Mouse (Mus musculus): ENCODE measurements around the gene Senp7. TPM values are rescaled to one million over a fixed set of nuclear protein-coding genes. Genes with fewer than 3 reads are reported as not detected.
A peak's percentile ranks its signal among the peaks of the same experiment; 100 is the strongest.

Gene Senp7
- total and polyA plus RNA-seq, 3 experiments, result 2.9 to 15.6 (median 14.4) TPM

GRCm38 (mm10) chr16:56147679-56148078, 99.5 kb downstream of the Senp7 start:
- H3K27ac ChIP-seq, result no peak overlapping the region
- H3K79me2 ChIP-seq (replicated peaks; ENCODE audit: control insufficient read depth, insufficient read depth, low read length), result no peaks in the 10 kb centered on the region
- whole genome bisulfite sequencing, result 54% methylated on average over 2 of the region's 2 CpGs
- TF ChIP-seq EP300 (IDR thresholded peaks at IDR 0.05; ENCODE audit: insufficient read depth, low read depth, low read length) (no peak), CTCF (IDR thresholded peaks at IDR 0.05) (0 out of 2 replicates have a peak, but pooled peaks have one; percentile 12)
- no peak overlapping the region for H3K4me3 ChIP-seq
- H3K4me1 ChIP-seq (ENCODE audit: control insufficient read depth, insufficient read depth, low read length), result no peaks in the 10 kb centered on the region
- intact Hi-C loops (cut with DNase I), result no loop called here
- H3K9ac ChIP-seq (ENCODE audit: low read depth, low read length), result no peak overlapping the region
- no peaks in the 10 kb centered on the region for H3K36me3 ChIP-seq (ENCODE audit: control insufficient read depth, insufficient read depth, low read length)
- H3K27me3 ChIP-seq (ENCODE audit: control insufficient read depth, insufficient read depth, low read length), result no peaks in the 10 kb centered on the region
- DNase-seq, result no peak

GRCm38 (mm10) chr16:56163466-56163865, 115.3 kb downstream of the Senp7 start:
- no peaks in the 10 kb centered on the region; the same call in 1 of the 2 replicates for H3K4me1 ChIP-seq (ENCODE audit: control insufficient read depth, insufficient read depth, low read length)
- 65% methylated on average over 7 of the region's 7 CpGs for WGBS
- H3K27me3 ChIP-seq (ENCODE audit: control insufficient read depth, insufficient read depth, low read length), result no peaks in the 10 kb centered on the region
- DNase-seq, result peak in 1 of 2 experiments; percentile 26
- intact Hi-C loops (cut with DNase I), result no loop called here
- no peaks in the 10 kb centered on the region for H3K79me2 ChIP-seq (replicated peaks; ENCODE audit: control insufficient read depth, insufficient read depth, low read length)
- H3K9ac ChIP-seq (ENCODE audit: low read depth, low read length), result no peak overlapping the region
- no peaks in the 10 kb centered on the region for H3K36me3 ChIP-seq (ENCODE audit: control insufficient read depth, insufficient read depth, low read length)
- H3K4me3 ChIP-seq, result no peak overlapping the region
- H3K27ac ChIP-seq, result no peak overlapping the region
- TF ChIP-seq EP300 (IDR thresholded peaks at IDR 0.05; ENCODE audit: insufficient read depth, low read depth, low read length) (no peak), CTCF (IDR thresholded peaks at IDR 0.05) (no peak), POLR2A (IDR thresholded peaks at IDR 0.05; ENCODE audit: insufficient read depth, low read depth, low read length) (no peak)

GRCm38 (mm10) chr16:56170247-56170646, 122.1 kb downstream of the Senp7 start:
- intact Hi-C loops (cut with DNase I), result no loop called here

GRCm38 (mm10) chr16:56175867-56176581, 127.9 kb downstream of the Senp7 start:
- H3K4me1 ChIP-seq (ENCODE audit: control insufficient read depth, insufficient read depth, low read length), result no peaks in the 10 kb centered on the region
- WGBS, result 65% methylated on average over 8 of the region's 8 CpGs
- no peak for DNase-seq

More at GRCm38 (mm10) chr16:56170247-56170646, 122.1 kb downstream of the Senp7 start:
- H3K27me3 ChIP-seq (ENCODE audit: control insufficient read depth, insufficient read depth, low read length), result no peaks in the 10 kb centered on the region
- no peak for DNase-seq
- H3K36me3 ChIP-seq (ENCODE audit: control insufficient read depth, insufficient read depth, low read length), result no peaks in the 10 kb centered on the region
- no peak overlapping the region for H3K27ac ChIP-seq
- H3K79me2 ChIP-seq (replicated peaks; ENCODE audit: control insufficient read depth, insufficient read depth, low read length), result no peaks in the 10 kb centered on the region
- no peak overlapping the region for H3K9ac ChIP-seq (ENCODE audit: low read depth, low read length)
- TF ChIP-seq POLR2A (IDR thresholded peaks at IDR 0.05; ENCODE audit: insufficient read depth, low read depth, low read length) (no peak), EP300 (IDR thresholded peaks at IDR 0.05; ENCODE audit: insufficient read depth, low read depth, low read length) (no peak), CTCF (IDR thresholded peaks at IDR 0.05) (no peak)
- H3K4me1 ChIP-seq (ENCODE audit: control insufficient read depth, insufficient read depth, low read length), result no peaks in the 10 kb centered on the region
- no peak overlapping the region for H3K4me3 ChIP-seq

GRCm38 (mm10) chr16:56186863-56187262, 138.7 kb downstream of the Senp7 start:
- DNase-seq, result no peak
- Histone ChIP-seq H3K27me3 (ENCODE audit: control insufficient read depth, insufficient read depth, low read length) (no peaks in the 10 kb centered on the region), H3K36me3 (ENCODE audit: control insufficient read depth, insufficient read depth, low read length) (no peaks in the 10 kb centered on the region; the same call in 1 of the 2 replicates), H3K27ac (no peak overlapping the region), H3K79me2 (replicated peaks; ENCODE audit: control insufficient read depth, insufficient read depth, low read length) (no peaks in the 10 kb centered on the region), H3K4me1 (ENCODE audit: control insufficient read depth, insufficient read depth, low read length) (no peaks in the 10 kb centered on the region), H3K9ac (ENCODE audit: low read depth, low read length) (no peak overlapping the region), H3K4me3 (no peak overlapping the region)
- intact Hi-C loops (cut with DNase I), result no loop called here
- 78% methylated on average over 4 of the region's 4 CpGs for WGBS
- no peak for TF ChIP-seq POLR2A (IDR thresholded peaks at IDR 0.05; ENCODE audit: insufficient read depth, low read depth, low read length)
- no peak for TF ChIP-seq CTCF (IDR thresholded peaks at IDR 0.05)
- no peak for TF ChIP-seq EP300 (IDR thresholded peaks at IDR 0.05; ENCODE audit: insufficient read depth, low read depth, low read length)

More at GRCm38 (mm10) chr16:56175867-56176581, 127.9 kb downstream of the Senp7 start:
- Histone ChIP-seq H3K36me3 (ENCODE audit: control insufficient read depth, insufficient read depth, low read length) (no peaks in the 10 kb centered on the region), H3K9ac (ENCODE audit: low read depth, low read length) (no peak overlapping the region), H3K79me2 (replicated peaks; ENCODE audit: control insufficient read depth, insufficient read depth, low read length) (no peaks in the 10 kb centered on the region), H3K4me3 (no peak overlapping the region), H3K27me3 (ENCODE audit: control insufficient read depth, insufficient read depth, low read length) (no peaks in the 10 kb centered on the region), H3K27ac (no peak overlapping the region)
- intact Hi-C loops (cut with DNase I), result no loop called here
- TF ChIP-seq CTCF (IDR thresholded peaks at IDR 0.05) (peak; percentile 42), POLR2A (IDR thresholded peaks at IDR 0.05; ENCODE audit: insufficient read depth, low read depth, low read length) (no peak)

GRCm38 (mm10) chr16:56188198-56188597, 140.1 kb downstream of the Senp7 start:
- 90% methylated on average over 9 of the region's 9 CpGs for WGBS
- H3K36me3 ChIP-seq (ENCODE audit: control insufficient read depth, insufficient read depth, low read length), result no peaks in the 10 kb centered on the region; the same call in 1 of the 2 replicates
- intact Hi-C loops (cut with DNase I), result no loop called here
- no peak overlapping the region for H3K27ac ChIP-seq
- no peak for DNase-seq
- TF ChIP-seq EP300 (IDR thresholded peaks at IDR 0.05; ENCODE audit: insufficient read depth, low read depth, low read length) (no peak), CTCF (IDR thresholded peaks at IDR 0.05) (no peak), POLR2A (IDR thresholded peaks at IDR 0.05; ENCODE audit: insufficient read depth, low read depth, low read length) (no peak)
- H3K4me1 ChIP-seq (ENCODE audit: control insufficient read depth, insufficient read depth, low read length), result no peaks in the 10 kb centered on the region
- no peak overlapping the region for H3K9ac ChIP-seq (ENCODE audit: low read depth, low read length)
- no peak overlapping the region for H3K4me3 ChIP-seq
- H3K27me3 ChIP-seq (ENCODE audit: control insufficient read depth, insufficient read depth, low read length), result no peaks in the 10 kb centered on the region
- H3K79me2 ChIP-seq (replicated peaks; ENCODE audit: control insufficient read depth, insufficient read depth, low read length), result no peaks in the 10 kb centered on the region
